Mouse (Mus musculus): ENCODE measurements around the gene Cd2bp2. TPM values are rescaled to one million over a fixed set of nuclear protein-coding genes. Genes with fewer than 3 reads are reported as not detected.

The Cd2bp2 gene
- polyA plus RNA-seq, 1 experiment from 2014 or later: 43.3 TPM

GRCm38 (mm10) chr7:127212432-127213250 is 16.8 kb upstream of the Cd2bp2 start:
- no peak overlapping the region for H3K4me2 ChIP-seq (ENCODE audit: low read depth, low read length)
- no peaks in the 10 kb centered on the region for H3K27me3 ChIP-seq (replicated peaks; ENCODE audit: control insufficient read depth, insufficient read depth, low read length)
- no peak overlapping the region for H3K27ac ChIP-seq (ENCODE audit: low read length)
- H3K9ac ChIP-seq (ENCODE audit: low read depth, low read length): no peak overlapping the region
- H3K36me3 ChIP-seq (ENCODE audit: control insufficient read depth, insufficient read depth, low read length): no peaks in the 10 kb centered on the region
- H3K4me3 ChIP-seq (ENCODE audit: low read length): no peak overlapping the region
- ATAC-seq: no peak
- peaks cover 7% of the 10 kb centered on the region; the same call in 1 of the 2 replicates for H3K4me1 ChIP-seq (ENCODE audit: control insufficient read depth, insufficient read depth, low read length)
- WGBS: 89% methylated on average over 12 of the region's 12 CpGs
- no peaks in the 10 kb centered on the region for H3K9me3 ChIP-seq (ENCODE audit: control insufficient read depth, low read length)

- Histone ChIP-seq H3K4me1 (ENCODE audit: control insufficient read depth, insufficient read depth, low read length) (peaks cover 13% of the 10 kb centered on the region), H3K4me3 (ENCODE audit: low read length) (no peak overlapping the region), H3K9me3 (ENCODE audit: control insufficient read depth, low read length) (no peaks in the 10 kb centered on the region), H3K27me3 (replicated peaks; ENCODE audit: control insufficient read depth, insufficient read depth, low read length) (no peaks in the 10 kb centered on the region), H3K9ac (ENCODE audit: low read depth, low read length) (no peak overlapping the region), H3K36me3 (ENCODE audit: control insufficient read depth, insufficient read depth, low read length) (no peaks in the 10 kb centered on the region), H3K4me2 (ENCODE audit: low read depth, low read length) (no peak overlapping the region), H3K27ac (ENCODE audit: low read length) (no peak overlapping the region)
- no peak for ATAC-seq
- WGBS: 72% methylated on average over 5 of the region's 5 CpGs
Observed at GRCm38 (mm10) chr7:127211014-127211745, 15.3 kb upstream of the Cd2bp2 start.

GRCm38 (mm10) chr7:127210266-127210665 is 14.4 kb upstream of the Cd2bp2 start:
- H3K4me1 ChIP-seq (ENCODE audit: control insufficient read depth, insufficient read depth, low read length): peaks cover 15% of the 10 kb centered on the region
- 87% methylated on average over 4 of the region's 4 CpGs for WGBS
- no peak for ATAC-seq

GRCm38 (mm10) chr7:127209851-127210250 is 14.0 kb upstream of the Cd2bp2 start:
- no peak overlapping the region; the same call in 1 of the 2 replicates for H3K27ac ChIP-seq (ENCODE audit: low read length)
- peak overlapping the region; percentile 44; the same call in 1 of the 2 replicates for H3K4me2 ChIP-seq (ENCODE audit: low read depth, low read length)
- WGBS: 81% methylated on average over 5 of the region's 5 CpGs

More at GRCm38 (mm10) chr7:127210266-127210665, 14.4 kb upstream of the Cd2bp2 start:
- H3K4me2 ChIP-seq (ENCODE audit: low read depth, low read length): no peak overlapping the region
- no peaks in the 10 kb centered on the region for H3K36me3 ChIP-seq (ENCODE audit: control insufficient read depth, insufficient read depth, low read length)
- no peaks in the 10 kb centered on the region for H3K27me3 ChIP-seq (replicated peaks; ENCODE audit: control insufficient read depth, insufficient read depth, low read length)
- no peaks in the 10 kb centered on the region for H3K9me3 ChIP-seq (ENCODE audit: control insufficient read depth, low read length)
- H3K27ac ChIP-seq (ENCODE audit: low read length): no peak overlapping the region
- H3K4me3 ChIP-seq (ENCODE audit: low read length): no peak overlapping the region
- no peak overlapping the region for H3K9ac ChIP-seq (ENCODE audit: low read depth, low read length)

GRCm38 (mm10) chr7:127208553-127209438 is 12.9 kb upstream of the Cd2bp2 start, which contains the start of gene Mylpf:
TSS of gene Mylpf (plus strand) at chr7:127208890.
- peak; percentile 95 for ATAC-seq
- peak within 1 kb of the TSS; percentile 95 for H3K4me3 ChIP-seq (ENCODE audit: low read length)
- under 1% methylated on average over 43 of the region's 44 CpGs for WGBS

More at GRCm38 (mm10) chr7:127209851-127210250, 14.0 kb upstream of the Cd2bp2 start:
- H3K9ac ChIP-seq (ENCODE audit: low read depth, low read length): no peak overlapping the region
- no peaks in the 10 kb centered on the region for H3K9me3 ChIP-seq (ENCODE audit: control insufficient read depth, low read length)
- H3K4me3 ChIP-seq (ENCODE audit: low read length): no peak overlapping the region
- no peaks in the 10 kb centered on the region for H3K36me3 ChIP-seq (ENCODE audit: control insufficient read depth, insufficient read depth, low read length)
- H3K4me1 ChIP-seq (ENCODE audit: control insufficient read depth, insufficient read depth, low read length): peaks cover 14% of the 10 kb centered on the region
- no peak for ATAC-seq
- H3K27me3 ChIP-seq (replicated peaks; ENCODE audit: control insufficient read depth, insufficient read depth, low read length): no peaks in the 10 kb centered on the region

GRCm38 (mm10) chr7:127208295-127208552 is 12.4 kb upstream of the Cd2bp2 start, which contains the start of gene Tbc1d10b:
TSS of gene Tbc1d10b (minus strand) at chr7:127208468.
- Histone ChIP-seq H3K27ac (ENCODE audit: low read length) (peak within 1 kb of the TSS; percentile 90), H3K4me1 (ENCODE audit: control insufficient read depth, insufficient read depth, low read length) (peaks cover 13% of the 10 kb centered on the region), H3K4me3 (ENCODE audit: low read length) (peak within 1 kb of the TSS; percentile 95), H3K36me3 (ENCODE audit: control insufficient read depth, insufficient read depth, low read length) (peaks cover 4% of the 10 kb centered on the region; the same call in 1 of the 2 replicates), H3K27me3 (replicated peaks; ENCODE audit: control insufficient read depth, insufficient read depth, low read length) (no peaks in the 10 kb centered on the region), H3K4me2 (ENCODE audit: low read depth, low read length) (peak within 1 kb of the TSS; percentile 78), H3K9ac (ENCODE audit: low read depth, low read length) (peak within 1 kb of the TSS; percentile 93), H3K9me3 (ENCODE audit: control insufficient read depth, low read length) (no peaks in the 10 kb centered on the region)
- WGBS: 0% methylated on average over 20 of the region's 44 CpGs
- ATAC-seq: peak; percentile 44

More at GRCm38 (mm10) chr7:127208553-127209438, 12.9 kb upstream of the Cd2bp2 start, which contains the start of gene Mylpf:
- no peaks in the 10 kb centered on the region for H3K9me3 ChIP-seq (ENCODE audit: control insufficient read depth, low read length)
- H3K4me2 ChIP-seq (ENCODE audit: low read depth, low read length): peak within 1 kb of the TSS; percentile 78
- H3K27ac ChIP-seq (ENCODE audit: low read length): peak within 1 kb of the TSS; percentile 90
- peak within 1 kb of the TSS; percentile 93 for H3K9ac ChIP-seq (ENCODE audit: low read depth, low read length)
- peaks cover 13% of the 10 kb centered on the region for H3K4me1 ChIP-seq (ENCODE audit: control insufficient read depth, insufficient read depth, low read length)
- H3K36me3 ChIP-seq (ENCODE audit: control insufficient read depth, insufficient read depth, low read length): no peaks in the 10 kb centered on the region
- H3K27me3 ChIP-seq (replicated peaks; ENCODE audit: control insufficient read depth, insufficient read depth, low read length): no peaks in the 10 kb centered on the region

GRCm38 (mm10) chr7:127207374-127208294 is 11.8 kb upstream of the Cd2bp2 start:
- Histone ChIP-seq H3K4me2 (ENCODE audit: low read depth, low read length) (peak overlapping the region; percentile 78), H3K27ac (ENCODE audit: low read length) (peak overlapping the region; percentile 90), H3K27me3 (replicated peaks; ENCODE audit: control insufficient read depth, insufficient read depth, low read length) (no peaks in the 10 kb centered on the region), H3K4me1 (ENCODE audit: control insufficient read depth, insufficient read depth, low read length) (peaks cover 13% of the 10 kb centered on the region), H3K4me3 (ENCODE audit: low read length) (peak overlapping the region; percentile 95), H3K36me3 (ENCODE audit: control insufficient read depth, insufficient read depth, low read length) (peaks cover 10% of the 10 kb centered on the region), H3K9me3 (ENCODE audit: control insufficient read depth, low read length) (no peaks in the 10 kb centered on the region), H3K9ac (ENCODE audit: low read depth, low read length) (peak overlapping the region; percentile 93)
- ATAC-seq: peak; percentile 16
- under 1% methylated on average over 53 of the region's 53 CpGs for WGBS

GRCm38 (mm10) chr7:127206606-127207005 is 10.8 kb upstream of the Cd2bp2 start:
- Histone ChIP-seq H3K36me3 (ENCODE audit: control insufficient read depth, insufficient read depth, low read length) (peaks cover 12% of the 10 kb centered on the region), H3K27me3 (replicated peaks; ENCODE audit: control insufficient read depth, insufficient read depth, low read length) (no peaks in the 10 kb centered on the region), H3K4me2 (ENCODE audit: low read depth, low read length) (peak overlapping the region; percentile 78), H3K9me3 (ENCODE audit: control insufficient read depth, low read length) (no peaks in the 10 kb centered on the region), H3K4me3 (ENCODE audit: low read length) (peak overlapping the region; percentile 95), H3K27ac (ENCODE audit: low read length) (peak overlapping the region; percentile 27; the same call in 1 of the 2 replicates), H3K9ac (ENCODE audit: low read depth, low read length) (peak overlapping the region; percentile 93), H3K4me1 (ENCODE audit: control insufficient read depth, insufficient read depth, low read length) (peaks cover 13% of the 10 kb centered on the region)
- no peak for ATAC-seq
- WGBS: 42% methylated on average over 2 of the region's 2 CpGs

All from intestine, embryonic 16.5 days (tissue).